Mouse (Mus musculus) olfactory bulb, adult 2 months (tissue): ENCODE measurements around the gene Acly.
"Not testable (repeated sequence)": the region's sequence is repeated elsewhere in the genome, so short reads cannot be mapped to it uniquely, and the experiment has no call there.

Experiments
- CTCF ChIP-seq: fragments of 200-500 bp; IDR thresholded peaks from 2 replicates; pipeline ENCODE4 v1.5.1; 2012; ENCODE audit warnings: low read depth, mild to moderate bottlenecking, low read length, moderate library complexity; ENCODE audit not compliant: insufficient read depth
- POLR2A ChIP-seq: fragments of 200-500 bp; IDR thresholded peaks from 2 replicates; pipeline ENCODE4 v1.6.1; 2012; ENCODE audit warnings: mild to moderate bottlenecking, low read depth, low read length, moderate library complexity; ENCODE audit not compliant: insufficient read depth

DNA sequence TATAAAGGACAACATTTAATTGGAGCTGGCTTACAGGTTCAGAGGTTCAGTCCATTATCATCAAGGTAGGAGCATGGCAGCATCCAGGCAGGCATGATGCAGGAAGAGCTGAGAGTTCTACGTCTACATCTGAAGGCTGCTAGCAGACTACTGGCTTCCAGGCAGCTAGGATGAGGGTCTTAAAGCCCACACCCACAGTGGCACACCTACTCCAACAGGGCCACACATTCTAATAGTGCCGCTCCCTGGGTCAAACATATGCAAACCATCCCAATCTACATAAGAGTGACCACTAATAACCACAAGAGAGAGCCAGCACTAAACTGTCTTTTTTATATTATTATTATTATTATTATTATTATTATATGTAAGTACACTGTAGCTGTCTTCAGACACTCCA lies 6.6 kb upstream of the Acly start:
- TF ChIP-seq POLR2A, CTCF: not testable (repeated sequence)
